Mouse (Mus musculus): Measurements from ENCODE around the gene H2al1c. TPM values are rescaled to one million over a fixed set of nuclear protein-coding genes. Genes with fewer than 3 reads are reported as not detected.
A peak's percentile ranks its signal among the peaks of the same experiment; 100 is the strongest.
"Not testable (repeated sequence)": the region's sequence is repeated elsewhere in the genome, so short reads cannot be mapped to it uniquely, and the experiment has no call there.

Gene H2al1c
- not detected in 2 replicates for polyA plus RNA-seq (2012; rRNA removed)

- 69% methylated on average over 1 of the region's 6 CpGs for WGBS
- not testable (repeated sequence) for DNase-seq; H3K4me3 ChIP-seq (replicated peaks; ENCODE audit: extremely low read depth, low read depth, low read length); H3K4me1 ChIP-seq (ENCODE audit: control insufficient read depth, insufficient read depth, low read length)
Measured at GRCm38 (mm10) chrX:11305355-11305754, at the start of gene H2al1c. Gene H2al1c, plus strand, starts transcription at chrX:11305655.

- no peaks in the 10 kb centered on the region for H3K4me1 ChIP-seq (ENCODE audit: control insufficient read depth, insufficient read depth, low read length)
- TF ChIP-seq POLR2A (IDR thresholded peaks at IDR 0.05; ENCODE audit: borderline replicate concordance, extremely low read depth, low read depth, low read length): no peak
- no peak for TF ChIP-seq CTCF (IDR thresholded peaks at IDR 0.05; ENCODE audit: insufficient read depth, low read length)
- no peak overlapping the region for H3K4me3 ChIP-seq (replicated peaks; ENCODE audit: extremely low read depth, low read depth, low read length)
- 79% methylated on average over 8 of the region's 8 CpGs for WGBS
- DNase-seq: no peak
Measured at GRCm38 (mm10) chrX:11264918-11265317, 40.5 kb upstream of the H2al1c start.

GRCm38 (mm10) chrX:11267791-11268190, 37.7 kb upstream of the H2al1c start:
- Histone ChIP-seq H3K4me3 (replicated peaks; ENCODE audit: extremely low read depth, low read depth, low read length) (no peak overlapping the region), H3K4me1 (ENCODE audit: control insufficient read depth, insufficient read depth, low read length) (no peaks in the 10 kb centered on the region)
- 53% methylated on average over 7 of the region's 7 CpGs for WGBS
- DNase-seq: no peak
- TF ChIP-seq CTCF (IDR thresholded peaks at IDR 0.05; ENCODE audit: insufficient read depth, low read length): no peak
- no peak for TF ChIP-seq POLR2A (IDR thresholded peaks at IDR 0.05; ENCODE audit: borderline replicate concordance, extremely low read depth, low read depth, low read length)

GRCm38 (mm10) chrX:11269074-11269473, 36.4 kb upstream of the H2al1c start:
- 79% methylated on average over 3 of the region's 3 CpGs for WGBS
- no peak overlapping the region for H3K4me3 ChIP-seq (replicated peaks; ENCODE audit: extremely low read depth, low read depth, low read length)
- no peaks in the 10 kb centered on the region for H3K4me1 ChIP-seq (ENCODE audit: control insufficient read depth, insufficient read depth, low read length)
- no peak for TF ChIP-seq POLR2A (IDR thresholded peaks at IDR 0.05; ENCODE audit: borderline replicate concordance, extremely low read depth, low read depth, low read length)
- TF ChIP-seq CTCF (IDR thresholded peaks at IDR 0.05; ENCODE audit: insufficient read depth, low read length): no peak
- DNase-seq: no peak

GRCm38 (mm10) chrX:11273190-11273589, 32.3 kb upstream of the H2al1c start:
- TF ChIP-seq CTCF (IDR thresholded peaks at IDR 0.05; ENCODE audit: insufficient read depth, low read length): no peak
- TF ChIP-seq POLR2A (IDR thresholded peaks at IDR 0.05; ENCODE audit: borderline replicate concordance, extremely low read depth, low read depth, low read length): no peak
- no peak for DNase-seq
- WGBS: 71% methylated on average over 3 of the region's 3 CpGs
- Histone ChIP-seq H3K4me3 (replicated peaks; ENCODE audit: extremely low read depth, low read depth, low read length) (no peak overlapping the region), H3K4me1 (ENCODE audit: control insufficient read depth, insufficient read depth, low read length) (no peaks in the 10 kb centered on the region)

- no peak for TF ChIP-seq CTCF (IDR thresholded peaks at IDR 0.05; ENCODE audit: insufficient read depth, low read length)
- TF ChIP-seq POLR2A (IDR thresholded peaks at IDR 0.05; ENCODE audit: borderline replicate concordance, extremely low read depth, low read depth, low read length): no peak
- Histone ChIP-seq H3K4me3 (replicated peaks; ENCODE audit: extremely low read depth, low read depth, low read length) (no peak overlapping the region), H3K4me1 (ENCODE audit: control insufficient read depth, insufficient read depth, low read length) (no peaks in the 10 kb centered on the region)
- 66% methylated on average over 6 of the region's 6 CpGs for WGBS
- DNase-seq: no peak
Measured at GRCm38 (mm10) chrX:11277083-11277482, 28.4 kb upstream of the H2al1c start.

- TF ChIP-seq CTCF (IDR thresholded peaks at IDR 0.05; ENCODE audit: insufficient read depth, low read length) (no peak), POLR2A (IDR thresholded peaks at IDR 0.05; ENCODE audit: borderline replicate concordance, extremely low read depth, low read depth, low read length) (no peak)
- Histone ChIP-seq H3K4me1 (ENCODE audit: control insufficient read depth, insufficient read depth, low read length) (no peaks in the 10 kb centered on the region), H3K4me3 (replicated peaks; ENCODE audit: extremely low read depth, low read depth, low read length) (no peak overlapping the region)
- no peak for DNase-seq
- WGBS: 65% methylated on average over 2 of the region's 2 CpGs
Measured at GRCm38 (mm10) chrX:11280741-11281140, 24.7 kb upstream of the H2al1c start.

- TF ChIP-seq CTCF (IDR thresholded peaks at IDR 0.05; ENCODE audit: insufficient read depth, low read length): no peak
- TF ChIP-seq POLR2A (IDR thresholded peaks at IDR 0.05; ENCODE audit: borderline replicate concordance, extremely low read depth, low read depth, low read length): no peak
- Histone ChIP-seq H3K4me3 (replicated peaks; ENCODE audit: extremely low read depth, low read depth, low read length) (no peak overlapping the region), H3K4me1 (ENCODE audit: control insufficient read depth, insufficient read depth, low read length) (peaks cover 6% of the 10 kb centered on the region)
- DNase-seq: peak; percentile 20
- 55% methylated on average over 14 of the region's 14 CpGs for WGBS
Measured at GRCm38 (mm10) chrX:11288306-11288882, 17.1 kb upstream of the H2al1c start.

- DNase-seq: no peak
- H3K4me3 ChIP-seq (replicated peaks; ENCODE audit: extremely low read depth, low read depth, low read length): no peak overlapping the region
- peaks cover 6% of the 10 kb centered on the region for H3K4me1 ChIP-seq (ENCODE audit: control insufficient read depth, insufficient read depth, low read length)
- TF ChIP-seq CTCF (IDR thresholded peaks at IDR 0.05; ENCODE audit: insufficient read depth, low read length) (no peak), POLR2A (IDR thresholded peaks at IDR 0.05; ENCODE audit: borderline replicate concordance, extremely low read depth, low read depth, low read length) (no peak)
- WGBS: 63% methylated on average over 4 of the region's 4 CpGs
Measured at GRCm38 (mm10) chrX:11289244-11289643, 16.2 kb upstream of the H2al1c start.

- DNase-seq; H3K4me3 ChIP-seq (replicated peaks; ENCODE audit: extremely low read depth, low read depth, low read length); H3K4me1 ChIP-seq (ENCODE audit: control insufficient read depth, insufficient read depth, low read length): not testable (repeated sequence)
- no CpG with 5 or more reads among the region's 3 CpGs for WGBS
Measured at GRCm38 (mm10) chrX:11298957-11299356, 6.5 kb upstream of the H2al1c start, which contains the start of gene H2al1a. Gene H2al1a, plus strand, starts transcription at chrX:11299257.

- H3K4me3 ChIP-seq (replicated peaks; ENCODE audit: extremely low read depth, low read depth, low read length); H3K4me1 ChIP-seq (ENCODE audit: control insufficient read depth, insufficient read depth, low read length); DNase-seq: not testable (repeated sequence)
- WGBS: 90% methylated on average over 1 of the region's 3 CpGs
Measured at GRCm38 (mm10) chrX:11302132-11302531, 3.3 kb upstream of the H2al1c start, which contains the start of gene H2al1b. Gene H2al1b, plus strand, starts transcription at chrX:11302432.

- DNase-seq; H3K4me3 ChIP-seq (replicated peaks; ENCODE audit: extremely low read depth, low read depth, low read length); H3K4me1 ChIP-seq (ENCODE audit: control insufficient read depth, insufficient read depth, low read length): not testable (repeated sequence)
- no CpG with 5 or more reads among the region's 6 CpGs for WGBS
Measured at GRCm38 (mm10) chrX:11308524-11308923, 3.1 kb downstream of the H2al1c start, which contains the start of gene H2al1d. Gene H2al1d, plus strand, starts transcription at chrX:11308824.

- DNase-seq; H3K4me3 ChIP-seq (replicated peaks; ENCODE audit: extremely low read depth, low read depth, low read length); H3K4me1 ChIP-seq (ENCODE audit: control insufficient read depth, insufficient read depth, low read length): not testable (repeated sequence)
- WGBS: no CpG with 5 or more reads among the region's 3 CpGs
Measured at GRCm38 (mm10) chrX:11311634-11312033, 6.2 kb downstream of the H2al1c start, which contains the start of gene H2al1e. Gene H2al1e, plus strand, starts transcription at chrX:11311934.

GRCm38 (mm10) chrX:11314858-11315257, 9.4 kb downstream of the H2al1c start, which contains the start of gene H2al1f:
Gene H2al1f, plus strand, starts transcription at chrX:11315158.
- WGBS: no CpG with 5 or more reads among the region's 6 CpGs
- not testable (repeated sequence) for H3K4me1 ChIP-seq (ENCODE audit: control insufficient read depth, insufficient read depth, low read length); H3K4me3 ChIP-seq (replicated peaks; ENCODE audit: extremely low read depth, low read depth, low read length); DNase-seq
